Mouse (Mus musculus) brown adipose tissue, adult 24 weeks (tissue): ENCODE results near the gene Fkbp2. TPM values are rescaled to one million over a fixed set of nuclear protein-coding genes. Genes with fewer than 3 reads are reported as not detected.

Source experiments
- H3K27ac ChIP-seq: fragments of 200-500 bp; replicated peaks from 2 replicates; pipeline ENCODE4 v1.5.1; 2012; ENCODE audit warnings: low read depth, mild to moderate bottlenecking, low read length
- H3K4me1 ChIP-seq: fragments of 200-500 bp; 2 replicates; pipeline ENCODE4 v1.6.1; 2012; ENCODE audit warnings: low read length, mixed read lengths; ENCODE audit not compliant: control insufficient read depth, insufficient read depth, insufficient read length
- H3K4me3 ChIP-seq: fragments of 200-500 bp; 2 replicates; pipeline ENCODE4 v1.5.1; 2012; ENCODE audit warnings: low read depth, mild to moderate bottlenecking, low read length, moderate library complexity; ENCODE audit not compliant: insufficient read depth
- polyA plus RNA-seq: library from polyadenylated mRNA; stranded (reverse); fragments of >200 nt; gene quantifications from 2 replicates; pipeline ENCODE4 v1.2.4, GENCODE M21; 2012; ENCODE audit not compliant: missing spikeins, insufficient read depth, insufficient read length

Gene Fkbp2
- polyA plus RNA-seq, 1 experiment: 126 TPM

- H3K4me3 ChIP-seq: no peak overlapping the region
- peaks cover 10% of the 10 kb centered on the region for H3K4me1 ChIP-seq
- no peak overlapping the region for H3K27ac ChIP-seq
Observed at GRCm38 (mm10) chr19:6928080-6928479, 52.2 kb downstream of the Fkbp2 start.

Other genes starting within 250 kb of the Fkbp2 start
- 6.7 and 9.8 TPM in 2 replicates for gene Rps6ka4, start 139.9 kb downstream of the Fkbp2 start, polyA plus RNA-seq
- 1.9 and 2.3 TPM in 2 replicates for gene Ccdc88b, start 122.3 kb downstream of the Fkbp2 start, polyA plus RNA-seq
- 18.1 and 29.4 TPM in 2 replicates for gene Trmt112, start 70.8 kb downstream of the Fkbp2 start, polyA plus RNA-seq
- gene Prdx5, start 70.4 kb downstream of the Fkbp2 start, polyA plus RNA-seq: 974 and 1,161 TPM in 2 replicates
- 86.4 and 123 TPM in 2 replicates for gene Esrra, start 58.7 kb downstream of the Fkbp2 start, polyA plus RNA-seq
- gene Catsperz, start 55.1 kb downstream of the Fkbp2 start, polyA plus RNA-seq: not detected in 2 replicates
- gene Kcnk4, start 46.0 kb downstream of the Fkbp2 start, polyA plus RNA-seq: 1.6 and 1.8 TPM in 2 replicates
- gene Bad, start 38.6 kb downstream of the Fkbp2 start, polyA plus RNA-seq: 47.1 and 49.4 TPM in 2 replicates
- gene Gpr137, start 38.0 kb downstream of the Fkbp2 start, polyA plus RNA-seq: 31.2 and 45.5 TPM in 2 replicates
- 210 and 250 TPM in 2 replicates for gene Ppp1r14b, start 5.5 kb downstream of the Fkbp2 start, polyA plus RNA-seq
- gene Plcb3, start 4.0 kb downstream of the Fkbp2 start, polyA plus RNA-seq: 23.8 and 26.8 TPM in 2 replicates
- 255 and 283 TPM in 2 replicates for gene Vegfb, start 7.2 kb upstream of the Fkbp2 start, polyA plus RNA-seq
- gene Dnajc4, start 12.1 kb upstream of the Fkbp2 start, polyA plus RNA-seq: 70.0 and 78.9 TPM in 2 replicates
- gene Nudt22, start 15.6 kb upstream of the Fkbp2 start, polyA plus RNA-seq: 10.9 and 11.7 TPM in 2 replicates
- gene Trpt1, start 15.6 kb upstream of the Fkbp2 start, polyA plus RNA-seq: 15.0 and 19.3 TPM in 2 replicates
- gene Fermt3, start 39.0 kb upstream of the Fkbp2 start, polyA plus RNA-seq: 2.0 and 2.8 TPM in 2 replicates
- gene Stip1, start 59.5 kb upstream of the Fkbp2 start, polyA plus RNA-seq: 81.7 and 119 TPM in 2 replicates
- 155 and 161 TPM in 2 replicates for gene Macrod1, start 76.3 kb upstream of the Fkbp2 start, polyA plus RNA-seq
- gene Flrt1, start 125.2 kb upstream of the Fkbp2 start, polyA plus RNA-seq: 0.59 TPM in 1 of 2 replicates, not detected in the other
- 28.7 and 44.7 TPM in 2 replicates for gene Otub1, start 225.8 kb upstream of the Fkbp2 start, polyA plus RNA-seq
- 4,354 and 4,380 TPM in 2 replicates for gene Cox8a, start 237.1 kb upstream of the Fkbp2 start, polyA plus RNA-seq